Mouse (Mus musculus): ENCODE results near the gene Pjvk. TPM values are rescaled to one million over a fixed set of nuclear protein-coding genes. Genes with fewer than 3 reads are reported as not detected.
A peak's percentile ranks its signal among the peaks of the same experiment; 100 is the strongest.

Gene Pjvk
- total RNA-seq, 4 experiments from 2014 or later = not detected

- no peak for DNase-seq (ENCODE audit: low spot score)
Measured at GRCm38 (mm10) chr2:76667200-76667599, 18.9 kb downstream of the Pjvk start.

- no peak for DNase-seq (ENCODE audit: low spot score)
Measured at GRCm38 (mm10) chr2:76671641-76672040, 23.4 kb downstream of the Pjvk start.

- no peak for DNase-seq (ENCODE audit: low spot score)
Measured at GRCm38 (mm10) chr2:76672134-76672745, 24.0 kb downstream of the Pjvk start.

GRCm38 (mm10) chr2:76672966-76673392, 24.7 kb downstream of the Pjvk start, which contains the start of gene Fkbp7:
Gene Fkbp7 (minus strand): TSS chr2:76673116.
- peak; percentile 88 for DNase-seq (ENCODE audit: low spot score)

- peak; percentile 62 for DNase-seq (ENCODE audit: low spot score)
Measured at GRCm38 (mm10) chr2:76673472-76674081, 25.3 kb downstream of the Pjvk start.

GRCm38 (mm10) chr2:76674725-76675427, 26.6 kb downstream of the Pjvk start, which contains the start of gene Plekha3:
Gene Plekha3 (plus strand): TSS chr2:76675281.
- peak; percentile 83 for DNase-seq (ENCODE audit: low spot score)

- DNase-seq (ENCODE audit: low spot score) = no peak
Measured at GRCm38 (mm10) chr2:76675451-76675850, 27.2 kb downstream of the Pjvk start.

- DNase-seq (ENCODE audit: low spot score) = no peak
Measured at GRCm38 (mm10) chr2:76675949-76676348, 27.7 kb downstream of the Pjvk start.

GRCm38 (mm10) chr2:76676401-76677226, 28.3 kb downstream of the Pjvk start:
- DNase-seq (ENCODE audit: low spot score) = no peak

- no peak for DNase-seq (ENCODE audit: low spot score)
Measured at GRCm38 (mm10) chr2:76682301-76682700, 34.0 kb downstream of the Pjvk start.

- no peak for DNase-seq (ENCODE audit: low spot score)
Measured at GRCm38 (mm10) chr2:76686986-76687385, 38.7 kb downstream of the Pjvk start.

- DNase-seq (ENCODE audit: low spot score) = no peak
Measured at GRCm38 (mm10) chr2:76687608-76688007, 39.3 kb downstream of the Pjvk start.

GRCm38 (mm10) chr2:76688162-76688561, 39.9 kb downstream of the Pjvk start:
- DNase-seq (ENCODE audit: low spot score) = no peak

GRCm38 (mm10) chr2:76690436-76691204, 42.3 kb downstream of the Pjvk start:
- peak; percentile 69 for DNase-seq (ENCODE audit: low spot score)

- DNase-seq (ENCODE audit: low spot score) = no peak
Measured at GRCm38 (mm10) chr2:76693765-76694164, 45.5 kb downstream of the Pjvk start.

GRCm38 (mm10) chr2:76695290-76695689, 47.0 kb downstream of the Pjvk start:
- DNase-seq (ENCODE audit: low spot score) = peak; percentile 31

- DNase-seq (ENCODE audit: low spot score) = no peak
Measured at GRCm38 (mm10) chr2:76702188-76702587, 53.9 kb downstream of the Pjvk start.

GRCm38 (mm10) chr2:76702751-76703150, 54.5 kb downstream of the Pjvk start:
- DNase-seq (ENCODE audit: low spot score) = no peak

- no peak for DNase-seq (ENCODE audit: low spot score)
Measured at GRCm38 (mm10) chr2:76705655-76706054, 57.4 kb downstream of the Pjvk start.

Measured in heart, adult 8-10 months (tissue).